Mouse (Mus musculus): ENCODE results near the gene Pcp4l1.
"Not testable (repeated sequence)": the region's sequence is repeated elsewhere in the genome, so short reads cannot be mapped to it uniquely, and the experiment has no call there.

The Pcp4l1 gene

DNA sequence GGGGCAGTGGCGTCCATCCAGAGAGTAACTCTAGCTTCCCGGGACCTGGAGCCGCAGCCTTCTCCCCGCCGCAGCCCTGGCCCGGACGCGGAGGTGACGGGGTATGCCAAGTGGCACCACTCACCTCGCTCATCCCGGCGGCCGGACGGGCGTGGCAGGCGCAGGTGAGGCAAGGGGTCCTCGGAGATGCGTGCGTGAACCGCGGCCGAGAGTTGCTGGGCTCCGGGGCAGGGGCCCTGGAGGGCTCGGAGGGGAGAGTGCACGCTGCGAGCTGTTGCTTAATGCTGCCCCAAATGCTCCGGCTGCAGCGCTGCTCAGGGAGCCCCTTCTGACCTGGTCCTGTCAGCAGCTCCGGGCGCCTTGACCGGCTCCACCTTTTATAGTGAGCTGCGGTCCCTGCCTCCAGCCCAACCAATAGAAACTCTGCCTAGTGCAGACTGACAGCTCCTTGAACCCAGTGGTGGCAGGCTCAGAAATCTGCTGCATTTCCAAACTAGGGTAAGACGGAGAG is at the start of gene Pcp4l1:
TSS of gene Pcp4l1 (minus strand) at position 382 of the 511 bp plus-strand sequence.
- peak; percentile 61 for DNase-seq (ENCODE audit: low spot score in 2 of 2)

DNA sequence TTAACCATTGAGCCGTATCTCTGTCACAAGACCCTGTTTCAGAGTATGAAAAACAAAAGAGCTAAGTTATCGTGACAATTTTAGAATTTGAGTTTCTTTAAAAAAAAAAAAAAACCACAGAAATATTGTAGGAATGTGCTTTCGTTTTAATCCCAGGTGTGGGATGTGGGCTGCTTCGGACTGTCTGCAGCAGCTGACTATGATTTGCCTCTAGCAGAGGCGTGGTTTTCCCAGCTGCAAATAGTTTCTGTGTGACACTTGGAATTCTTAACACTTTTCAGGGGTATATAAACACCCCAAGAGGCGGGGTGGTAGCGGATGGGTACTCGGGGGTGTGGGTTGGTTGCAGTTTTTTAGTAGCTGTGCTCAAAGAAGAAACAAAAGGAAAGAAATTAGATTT is 49.3 kb upstream of the Pcp4l1 start:
- no peak for DNase-seq (ENCODE audit: low spot score in 2 of 2)

DNA sequence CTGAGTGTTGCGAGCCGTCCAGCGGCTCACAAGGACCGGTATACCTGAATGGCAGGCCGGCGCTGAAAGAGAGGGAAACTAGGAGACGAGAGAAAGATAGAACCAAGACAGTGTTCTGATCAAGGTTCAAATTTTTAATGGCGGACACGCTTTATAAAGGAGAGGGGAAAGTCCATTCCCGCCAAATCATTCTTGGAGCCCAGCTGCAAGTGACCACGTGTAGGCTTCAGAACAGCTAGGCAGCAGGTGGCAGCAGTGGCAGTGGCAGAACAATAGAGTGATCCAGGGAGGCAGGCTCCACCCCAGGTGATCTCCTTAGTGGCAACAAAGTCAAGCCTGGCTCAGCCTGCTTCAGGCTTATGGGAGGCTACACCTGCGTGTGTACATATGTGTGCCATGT is 45.9 kb upstream of the Pcp4l1 start:
- DNase-seq (ENCODE audit: low spot score in 2 of 2) = not testable (repeated sequence)

DNA sequence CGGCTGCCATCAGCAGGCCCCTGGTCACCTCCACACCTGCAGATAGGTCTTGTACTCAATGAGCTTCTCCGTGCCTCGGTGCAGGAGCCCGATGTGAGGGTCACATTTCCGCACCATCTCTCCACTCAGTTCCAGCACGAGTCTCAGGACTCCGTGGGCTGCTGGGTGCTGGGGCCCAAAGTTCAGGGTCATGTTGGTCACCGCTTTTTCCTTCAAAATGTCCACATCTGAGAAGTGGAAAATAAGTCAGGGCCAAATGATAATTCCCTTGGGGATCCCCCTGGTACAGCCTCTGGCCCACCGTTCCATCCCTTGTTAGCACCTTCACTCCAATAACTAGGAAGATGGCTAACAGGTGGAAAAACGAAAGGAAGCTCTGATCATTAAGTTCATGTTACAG is 44.8 kb upstream of the Pcp4l1 start:
- no peak for DNase-seq (ENCODE audit: low spot score in 2 of 2)

DNA sequence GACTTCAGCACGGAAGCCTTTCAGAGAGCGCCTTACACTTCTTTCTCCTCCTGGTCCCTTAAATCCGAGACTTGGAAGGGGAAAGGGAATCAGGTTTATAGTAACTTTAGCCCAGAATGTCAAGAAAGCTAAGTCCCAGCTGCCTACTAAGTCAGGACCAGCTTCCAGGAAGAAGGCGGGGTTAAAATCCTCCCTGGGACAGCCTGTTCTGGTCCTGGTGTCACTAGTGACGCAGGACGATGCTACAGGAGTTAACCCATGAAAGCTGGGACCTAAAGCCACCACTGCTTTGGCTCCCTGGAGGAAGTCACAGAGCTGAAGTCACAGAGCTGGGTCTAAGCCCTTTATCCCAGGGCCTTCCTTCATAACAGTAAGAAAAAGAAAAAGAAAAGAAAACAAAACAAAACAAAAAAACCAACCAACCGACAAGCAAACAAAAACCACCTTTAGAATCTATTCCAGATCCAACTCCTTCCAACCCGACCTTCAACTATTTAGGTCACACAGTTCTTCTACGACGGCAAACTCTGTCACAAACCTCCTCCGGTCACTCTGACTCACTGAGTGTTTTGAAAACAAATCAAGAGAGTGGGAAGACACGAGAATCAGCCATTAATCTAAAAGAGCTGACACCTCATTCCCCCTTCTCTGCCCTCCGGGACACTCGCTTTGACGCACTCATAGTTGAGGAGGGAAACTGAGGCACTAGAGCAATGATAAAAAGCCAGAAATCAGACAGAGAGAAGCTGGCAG is 44.1 kb upstream of the Pcp4l1 start:
- DNase-seq (ENCODE audit: low spot score in 2 of 2) = no peak

DNA sequence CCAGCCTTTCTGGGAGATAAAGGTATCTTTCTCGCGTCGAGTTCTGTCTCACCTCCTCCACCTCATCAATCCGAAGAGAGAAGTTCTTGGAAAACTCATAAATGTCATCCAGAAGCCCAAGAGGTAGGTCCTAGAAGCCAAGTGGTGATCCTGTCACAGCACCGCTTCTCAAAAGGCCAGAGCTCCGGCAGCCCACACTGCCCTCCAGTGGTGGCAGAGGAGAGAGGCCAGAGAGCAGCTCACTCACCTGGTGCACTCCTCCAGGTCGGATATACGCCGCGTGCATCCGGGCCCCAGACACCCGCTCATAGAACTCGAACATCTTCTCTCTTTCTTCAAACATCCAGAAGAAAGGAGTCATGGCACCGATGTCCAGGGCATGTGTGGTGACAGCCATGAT is 42.4 kb upstream of the Pcp4l1 start:
- DNase-seq (ENCODE audit: low spot score in 2 of 2) = no peak

DNA sequence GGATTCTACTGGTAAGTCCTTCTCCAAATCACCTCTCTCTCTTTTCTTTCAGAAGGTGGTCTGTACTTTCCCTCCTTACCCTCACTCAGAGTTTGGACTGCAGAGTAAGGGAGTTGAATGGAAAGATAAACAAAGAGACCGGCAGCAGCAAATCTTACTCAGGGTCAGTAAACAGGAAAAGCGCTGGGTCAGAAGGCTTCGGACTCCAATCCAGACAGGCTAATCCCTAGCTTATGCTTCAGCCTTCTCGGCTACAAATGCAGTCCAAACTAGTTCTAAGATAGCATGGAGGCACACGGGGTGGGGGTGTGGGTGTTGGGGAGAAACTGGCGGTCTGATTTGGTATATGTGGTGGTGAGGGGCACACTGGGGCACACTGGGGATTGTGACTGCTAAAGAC is 41.4 kb upstream of the Pcp4l1 start:
- DNase-seq (ENCODE audit: low spot score in 2 of 2) = no peak

DNA sequence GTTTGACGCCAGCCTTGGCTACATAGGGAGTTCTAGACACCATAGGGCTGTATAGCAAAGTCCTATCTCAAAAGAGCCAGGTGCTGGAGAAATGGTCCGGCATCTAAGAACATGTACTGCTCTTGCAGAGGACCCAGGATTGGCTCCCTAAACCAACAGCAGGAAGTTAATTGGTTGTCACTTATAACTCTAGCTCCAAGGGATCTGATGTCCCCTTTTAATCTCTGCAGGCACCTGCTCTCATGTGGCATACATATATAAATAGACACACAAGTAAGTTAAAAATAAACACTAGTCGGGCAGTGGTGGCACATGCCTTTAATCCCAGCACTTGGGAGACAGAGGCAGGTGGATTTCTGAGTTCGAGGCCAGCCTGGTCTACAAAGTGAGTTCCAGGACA is 39.7 kb upstream of the Pcp4l1 start:
- DNase-seq (ENCODE audit: low spot score in 2 of 2) = no peak

DNA sequence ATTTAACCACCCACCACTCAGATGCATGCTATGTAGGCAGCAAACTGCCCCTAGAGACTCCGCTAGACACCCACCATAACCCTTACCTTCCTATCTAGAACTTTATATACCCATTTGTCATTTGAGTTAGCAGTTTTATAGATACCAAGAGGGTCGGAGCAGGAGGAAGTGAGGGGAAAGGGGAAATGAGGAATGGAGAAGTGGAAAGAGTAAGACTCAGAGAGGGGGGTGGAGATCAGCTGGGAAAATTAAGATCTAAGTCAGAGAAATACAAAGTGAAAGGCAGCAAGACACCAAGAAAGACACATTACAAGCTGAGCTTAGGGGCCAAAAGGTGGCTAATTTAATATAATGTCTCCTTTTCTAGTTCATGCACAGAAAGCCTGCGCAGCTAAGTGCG is 38.5 kb upstream of the Pcp4l1 start:
- no peak for DNase-seq (ENCODE audit: low spot score in 2 of 2)

DNA sequence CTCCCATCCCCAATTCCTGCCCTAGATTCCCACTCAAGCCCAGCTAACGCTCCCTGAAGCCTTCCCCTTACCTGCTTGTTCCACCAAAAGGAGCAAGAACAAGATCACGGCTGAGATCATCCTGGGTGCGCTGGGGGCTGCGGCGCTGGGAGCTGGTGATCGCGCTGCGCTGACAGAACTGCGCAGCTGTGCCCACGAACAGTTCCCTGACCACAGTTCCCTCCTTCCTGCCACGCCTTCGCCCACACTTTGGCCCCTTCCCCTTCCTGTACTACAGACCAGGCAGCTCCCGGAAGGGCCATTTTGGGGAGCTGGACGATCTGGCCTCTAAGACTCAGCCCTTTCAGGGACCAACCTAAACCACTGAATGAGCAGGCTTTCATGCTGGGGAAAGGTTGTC is 38.1 kb upstream of the Pcp4l1 start, which contains the start of gene Fcer1g:
TSS of gene Fcer1g (minus strand) at position 240 of the 400 bp plus-strand sequence.
- no peak for DNase-seq (ENCODE audit: low spot score in 2 of 2)

DNA sequence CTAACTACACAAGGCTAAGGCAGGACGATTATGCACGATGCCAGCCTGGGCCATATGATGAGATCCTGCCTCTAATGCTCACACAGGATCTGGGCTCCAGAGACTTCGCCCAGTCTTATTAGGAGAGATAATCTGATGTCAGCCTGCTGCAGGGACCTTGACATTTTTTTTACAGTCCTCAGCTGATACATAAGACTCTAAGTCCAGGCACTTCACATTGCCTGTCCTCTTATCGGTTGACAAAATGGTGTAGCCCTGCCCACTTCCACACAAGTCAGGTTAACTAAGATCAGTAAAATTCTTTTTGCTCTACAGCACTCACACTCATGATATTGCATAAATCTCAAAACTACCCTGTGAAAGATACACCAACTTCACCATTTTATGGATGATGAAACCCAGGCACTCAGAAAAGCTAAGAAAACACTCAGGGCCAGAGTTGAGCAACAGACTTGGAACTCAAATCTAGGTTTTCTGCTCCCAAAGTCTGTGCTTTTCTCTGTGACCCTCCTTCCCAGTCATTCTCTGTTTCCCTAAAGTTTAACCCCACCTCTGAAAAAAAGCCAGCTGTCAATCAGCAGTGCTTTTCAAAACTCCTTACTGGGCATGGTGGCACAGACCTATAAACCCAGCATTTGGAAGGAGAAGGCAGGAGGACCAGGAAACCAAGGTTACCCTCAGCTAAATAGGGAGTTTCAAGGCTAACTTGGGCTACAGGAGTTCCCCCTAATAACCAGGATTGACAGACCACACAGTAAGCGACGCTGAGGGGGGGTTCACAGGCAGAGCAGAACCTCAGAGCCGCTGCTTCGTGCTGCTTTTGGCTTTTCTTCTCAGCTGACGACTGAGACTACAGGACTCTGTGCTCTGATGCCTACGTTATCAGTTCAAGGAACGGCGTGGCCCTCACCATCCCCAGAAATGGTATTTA is 37.0 kb upstream of the Pcp4l1 start:
- DNase-seq (ENCODE audit: low spot score in 2 of 2) = no peak

DNA sequence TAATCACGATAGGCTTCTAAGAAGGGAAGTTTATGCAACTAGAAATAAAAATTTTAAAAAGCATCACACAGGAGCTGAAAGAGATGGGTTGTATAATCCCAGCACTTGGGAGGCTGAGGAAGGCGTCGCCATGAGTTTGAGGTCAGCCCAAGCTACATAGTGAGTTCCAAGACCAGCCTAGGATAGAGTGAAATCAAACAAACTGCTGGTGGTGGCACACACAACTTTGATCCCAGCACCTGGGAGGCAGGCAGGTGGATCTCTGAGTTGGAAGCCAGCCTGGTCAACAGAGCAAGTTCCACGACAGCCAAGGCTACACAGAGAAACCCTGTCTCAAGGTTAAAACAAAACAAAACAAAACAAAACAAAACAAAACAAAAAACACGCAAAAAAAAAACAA is 36.3 kb upstream of the Pcp4l1 start:
- no peak for DNase-seq (ENCODE audit: low spot score in 2 of 2)

DNA sequence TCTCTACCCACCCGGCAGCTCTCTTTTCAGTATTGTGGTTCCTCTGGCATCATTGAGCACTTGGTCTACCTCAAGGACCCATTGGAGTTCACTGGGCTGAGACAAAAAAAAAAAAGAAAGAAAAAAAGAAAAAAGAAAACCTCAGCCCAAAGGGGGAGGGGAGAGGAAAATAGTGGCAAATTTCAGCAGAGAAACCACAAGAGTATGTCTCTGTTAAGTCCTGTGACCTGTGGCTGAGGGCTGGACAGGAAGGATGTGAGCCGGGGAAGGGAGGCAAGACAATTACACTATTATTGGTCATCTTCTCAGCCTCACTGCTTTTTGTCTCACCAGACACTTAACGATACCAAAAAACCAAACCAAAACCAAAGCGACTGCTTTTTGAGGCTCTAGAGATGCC is 35.8 kb upstream of the Pcp4l1 start:
- no peak for DNase-seq (ENCODE audit: low spot score in 2 of 2)

DNA sequence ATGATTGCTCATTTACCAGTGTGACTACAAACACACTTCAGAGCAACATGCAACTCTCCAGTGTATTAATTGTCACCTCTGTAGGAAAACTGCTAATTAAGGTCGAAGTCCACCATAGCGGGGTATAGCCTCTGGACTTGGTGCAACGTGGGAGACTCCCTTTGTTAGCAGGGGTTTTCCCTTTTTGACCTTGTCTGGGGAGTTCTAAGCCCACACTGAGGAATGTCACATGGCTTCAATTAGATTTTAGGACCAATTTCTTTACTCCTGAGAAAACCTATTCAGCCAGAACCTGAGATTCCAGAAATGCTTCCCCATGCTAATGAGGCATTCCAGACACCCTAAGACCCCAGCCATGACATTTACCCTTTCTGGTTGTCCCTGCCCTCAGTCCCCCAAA is 34.1 kb upstream of the Pcp4l1 start:
- no peak for DNase-seq (ENCODE audit: low spot score in 2 of 2)

DNA sequence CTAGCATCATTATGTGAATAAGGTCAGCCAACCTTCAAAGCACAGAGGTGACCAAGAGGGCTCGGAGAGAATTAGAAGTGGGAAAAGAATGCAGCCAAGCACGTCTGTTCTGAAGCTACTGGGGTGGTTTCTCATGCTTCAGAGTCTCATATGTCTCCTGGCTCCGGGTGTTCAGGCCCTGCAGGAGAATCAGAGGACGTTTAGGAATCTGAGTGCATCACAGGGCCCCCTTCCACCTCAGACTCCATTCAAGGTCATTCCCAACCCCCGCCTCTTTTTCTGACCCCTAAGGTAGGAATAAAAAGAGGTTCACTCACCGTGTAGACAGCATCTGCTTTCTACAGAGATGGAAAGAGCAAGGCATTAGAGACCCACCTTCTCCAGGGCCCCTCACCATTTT is 33.7 kb upstream of the Pcp4l1 start:
- DNase-seq (ENCODE audit: low spot score in 2 of 2) = no peak

DNA sequence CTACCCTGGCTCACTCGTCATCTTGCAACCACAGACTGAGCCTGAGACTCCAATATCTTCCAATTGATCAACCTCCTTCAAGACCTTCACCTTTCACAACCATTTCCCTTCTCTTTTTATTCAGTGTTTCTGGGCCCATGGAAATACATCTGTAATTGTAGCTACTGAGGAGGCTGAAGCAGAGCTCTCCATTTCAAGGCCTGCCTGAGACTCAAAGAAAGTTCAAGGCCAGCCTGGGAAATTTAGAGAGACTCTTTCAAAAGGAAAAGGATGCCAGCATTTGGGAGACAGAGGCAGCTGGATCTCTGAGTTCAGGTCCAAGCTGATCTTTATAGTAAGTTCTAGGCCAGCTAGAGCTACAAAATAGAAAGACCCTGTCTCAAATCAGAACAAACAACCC is 31.8 kb upstream of the Pcp4l1 start:
- DNase-seq (ENCODE audit: low spot score in 2 of 2) = no peak

DNA sequence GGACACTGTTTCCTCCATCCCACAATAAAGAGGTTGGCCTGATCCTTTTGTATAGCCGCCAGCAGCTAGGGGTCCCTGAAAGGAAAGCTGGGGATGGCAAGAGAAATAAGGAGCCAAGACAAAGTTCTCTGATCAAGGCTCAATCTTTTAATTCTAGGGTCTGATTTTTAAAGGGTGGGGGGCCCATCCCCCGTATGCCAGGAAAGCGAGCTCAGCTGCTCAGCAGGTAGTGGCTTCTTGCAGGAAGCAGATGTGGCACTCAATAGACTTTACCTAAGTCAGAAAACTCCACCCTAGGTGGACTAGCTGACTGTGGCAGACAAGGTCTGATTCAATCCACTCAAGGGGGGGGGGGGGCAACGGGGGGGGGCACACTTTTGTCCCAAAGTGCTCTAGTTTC is 30.7 kb upstream of the Pcp4l1 start:
- DNase-seq (ENCODE audit: low spot score in 2 of 2) = no peak

DNA sequence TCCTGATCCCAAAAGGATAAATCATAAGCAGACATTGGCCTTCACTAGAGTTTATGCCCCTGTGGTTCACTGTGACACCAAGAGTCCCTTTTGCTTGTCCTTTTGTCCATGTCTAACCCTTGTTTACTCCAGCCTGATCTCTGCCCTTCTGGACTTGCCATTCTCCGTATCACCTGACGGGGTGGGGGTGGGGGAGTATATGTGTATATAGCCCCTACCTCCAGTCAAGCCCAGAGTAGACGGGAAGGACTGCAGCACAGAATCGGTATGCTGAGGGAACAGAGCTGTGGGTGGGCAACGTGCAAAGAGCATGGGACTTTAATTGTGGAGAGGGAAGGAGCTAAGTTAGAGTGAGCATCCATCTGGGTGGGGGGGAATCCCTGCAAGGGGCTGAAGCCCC is 28.8 kb upstream of the Pcp4l1 start, which contains the start of gene Apoa2:
TSS of gene Apoa2 (plus strand) at position 198 of the 400 bp plus-strand sequence.
- DNase-seq (ENCODE audit: low spot score in 2 of 2) = no peak

DNA sequence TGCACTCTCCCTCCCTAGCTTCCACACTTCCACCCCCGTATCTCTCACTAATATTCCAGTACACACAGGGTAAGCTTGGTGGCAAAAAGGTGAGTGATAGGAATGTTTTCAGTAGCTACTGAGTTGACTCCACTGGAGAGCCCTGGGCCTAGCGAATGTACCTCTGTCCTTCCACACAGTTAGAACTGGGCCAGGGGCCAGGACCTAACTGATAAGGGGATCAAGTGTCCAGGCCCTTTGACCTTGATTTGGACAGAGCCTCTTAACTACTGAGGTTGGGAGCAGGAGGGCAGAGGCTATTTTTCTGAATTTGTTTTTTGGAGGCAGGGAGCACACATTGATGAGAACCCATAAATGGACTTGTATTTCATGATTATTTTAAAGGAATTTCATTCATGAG is 27.7 kb upstream of the Pcp4l1 start:
- DNase-seq (ENCODE audit: low spot score in 2 of 2) = no peak

DNA sequence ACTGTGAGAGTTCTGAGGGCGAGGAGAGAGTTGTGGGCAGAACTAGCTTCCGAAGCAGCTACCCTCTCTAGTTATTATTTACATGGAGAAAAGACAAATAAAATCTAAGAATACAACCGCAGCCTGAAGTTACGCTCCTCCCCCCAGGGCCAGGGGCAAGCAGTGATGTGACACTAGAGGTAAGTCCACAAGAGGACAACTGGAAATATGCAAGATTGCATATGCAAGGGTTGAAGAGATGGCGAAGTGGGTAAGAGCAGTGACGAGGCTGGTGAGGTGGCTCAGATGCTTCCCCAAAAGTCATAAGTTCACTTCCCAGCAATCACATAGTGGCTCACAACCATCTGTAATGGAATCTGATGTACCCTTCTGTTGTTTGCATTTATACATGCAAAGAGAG is 27.1 kb upstream of the Pcp4l1 start:
- no peak for DNase-seq (ENCODE audit: low spot score in 2 of 2)

DNA sequence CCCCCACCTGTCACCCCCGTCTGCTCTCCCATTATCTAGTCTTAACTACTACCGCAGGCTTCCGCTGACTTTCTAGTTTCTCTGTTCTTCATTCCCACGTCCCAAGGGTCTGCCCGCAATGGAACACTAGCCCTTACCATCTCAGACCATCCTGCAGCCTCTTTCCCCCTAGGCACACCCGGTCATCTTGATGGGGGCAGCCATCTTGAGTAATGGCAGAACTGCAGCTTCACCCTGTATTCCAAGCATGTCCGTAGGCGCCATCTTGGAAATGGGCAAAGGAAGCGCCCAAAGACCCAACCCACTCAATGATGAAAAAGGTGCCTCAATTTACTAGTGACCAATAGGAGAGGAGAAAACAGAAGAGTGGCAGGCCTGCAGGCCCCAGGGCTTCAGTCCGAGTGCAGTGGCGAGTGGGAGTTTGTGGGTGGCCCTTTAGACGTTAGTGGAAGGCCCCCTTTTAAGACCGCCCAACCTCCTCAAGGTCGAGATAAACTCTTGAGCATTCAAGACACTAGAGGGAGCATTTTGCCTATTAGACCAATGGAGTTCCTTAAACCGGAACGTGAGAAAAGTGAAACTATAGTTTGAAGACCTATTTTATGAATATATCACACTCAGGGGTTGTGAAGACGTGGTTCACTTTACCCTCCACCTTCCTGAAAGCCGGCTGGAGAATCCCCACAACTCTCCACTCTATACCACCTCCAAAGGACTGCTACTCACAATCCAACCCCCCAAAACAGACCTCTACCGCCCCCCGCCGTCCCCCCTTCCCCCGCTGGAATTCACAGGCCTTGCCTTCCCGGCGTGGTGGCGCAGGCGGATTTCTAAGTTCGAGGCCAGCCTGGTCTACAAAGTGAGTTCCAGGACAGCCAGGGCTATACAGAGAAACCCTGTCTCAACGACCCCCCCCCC is 26.4 kb upstream of the Pcp4l1 start, which contains the start of gene Tomm40l:
TSS of gene Tomm40l (minus strand) at position 277 of the 918 bp plus-strand sequence.
- DNase-seq (ENCODE audit: low spot score in 2 of 2) = peak; percentile 91 to 97
